ENCODE assay signal across 9 mouse cellular contexts in the genomic region with DNA sequence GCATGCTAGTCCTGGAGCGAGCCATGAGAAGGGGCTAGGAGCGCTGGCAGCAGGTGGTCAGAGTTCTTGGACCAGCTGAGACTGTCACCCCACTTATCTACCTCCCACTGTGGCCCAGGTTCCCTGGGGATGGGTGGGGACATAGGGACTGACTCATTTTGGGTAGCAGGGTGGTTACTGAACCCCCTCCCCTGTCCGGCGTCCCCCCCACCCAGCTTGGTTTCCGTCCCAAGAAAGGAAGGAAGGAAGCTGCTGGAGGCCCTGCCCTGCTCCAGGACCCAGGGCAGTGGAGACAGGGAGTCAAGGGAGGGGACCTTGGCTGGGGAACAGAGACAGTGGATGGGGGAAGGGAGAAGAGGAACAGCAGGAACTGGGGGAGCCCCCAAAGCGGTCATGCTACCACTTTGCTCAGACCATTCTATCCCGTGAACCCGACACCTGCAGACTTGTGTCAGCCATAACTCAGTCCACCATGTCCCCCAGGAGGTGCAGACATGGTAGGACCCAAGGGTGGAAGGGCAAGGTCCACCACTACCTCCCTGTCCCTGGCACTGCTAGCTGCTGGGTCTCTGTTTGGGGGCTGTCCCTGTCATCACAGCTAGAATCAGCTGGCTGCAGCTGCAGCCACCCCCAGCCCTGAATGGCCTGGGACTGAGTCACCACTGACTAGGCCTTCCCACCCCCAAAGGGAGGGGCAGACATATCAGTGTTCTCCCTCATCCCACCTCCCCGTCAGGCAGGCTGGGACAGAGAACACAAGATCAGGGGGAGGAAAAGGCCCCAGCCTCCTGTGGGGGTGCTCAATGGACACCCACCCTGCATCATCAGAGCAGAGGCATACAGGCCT. TPM values are rescaled to one million over a fixed set of nuclear protein-coding genes. Genes with fewer than 3 reads are reported as not detected.
DNase-seq lines count a peak whose midpoint lies in the region; ATAC-seq and TF ChIP-seq lines count a peak whose summit lies in the region.
"Had no signal": no experiment of that assay in that cellular context is flagged by ENCODE, and none has a peak within 500 bp of the region (broad histone marks: within the 10 kb centered on the region; RNA-seq: fewer than 3 reads in every experiment).

No protein-coding gene starts in this region.

- peak overlapping the region; percentile 85 for H3K27ac ChIP-seq in left cerebral cortex, adult 2 months
- H3K27ac ChIP-seq in heart, embryonic 12.5 days (ENCODE audit: poor library complexity, severe bottlenecking): peak overlapping the region; percentile 87
- peak overlapping the region; percentile 84 for H3K27ac ChIP-seq in kidney, postnatal 0 days
- no peak overlapping the region; the same call in 1 of the 2 replicates for H3K27ac ChIP-seq in cerebellum, adult 2 months (ENCODE audit: insufficient read depth, low read length)
- H3K27ac ChIP-seq: macrophage had no signal

- H3K4me3 ChIP-seq in left cerebral cortex, adult 2 months: peak overlapping the region; percentile 28; the same call in 1 of the 2 replicates
- 0 out of 2 replicates have a peak overlapping the region, but pooled peaks have one; percentile 4 for H3K4me3 ChIP-seq in heart, embryonic 12.5 days
- 0 out of 2 replicates have a peak overlapping the region, but pooled peaks have one; percentile 17 for H3K4me3 ChIP-seq in kidney, postnatal 0 days (replicated peaks; ENCODE audit: low read depth, low read length)
- no peak overlapping the region for H3K4me3 ChIP-seq in cerebellum, adult 2 months (replicated peaks; ENCODE audit: insufficient read depth, low read depth, low read length)

- WGBS in heart, embryonic 12.5 days: 57% methylated on average over 9 of the region's 9 CpGs
- WGBS in kidney, postnatal 0 days: 49% methylated on average over 9 of the region's 9 CpGs
- 78% methylated on average over 9 of the region's 9 CpGs for WGBS in cerebellum, adult 2 months

- H3K9ac ChIP-seq in heart, embryonic 12.5 days: peak overlapping the region; percentile 55; the same call in 1 of the 2 replicates
- H3K9ac ChIP-seq in kidney, postnatal 0 days (ENCODE audit: low read depth, low read length): peak overlapping the region; percentile 47

- no peak for TF ChIP-seq POLR2A in cerebellum, adult 2 months (IDR thresholded peaks at IDR 0.05; ENCODE audit: borderline replicate concordance, insufficient read depth, low read length)

- intact Hi-C loops in left cerebral cortex, adult 2 months (cut with DNase I): no loop called here
- intact Hi-C loops in left cerebral cortex, postnatal 4 days (cut with DNase I): no loop called here

- ATAC-seq in heart, embryonic 12.5 days (ENCODE audit: insufficient number of reproducible peaks, low FRiP score): peak; percentile 52
- ATAC-seq in kidney, postnatal 0 days (replicated peaks; ENCODE audit: low FRiP score, low read depth): peak; percentile 52
- ATAC-seq in megakaryocyte-erythroid progenitor cell, adult 5-6 weeks (replicated peaks; ENCODE audit: low FRiP score, low TSS enrichment, poor library complexity, severe bottlenecking): no peak

- H3K36me3 ChIP-seq in heart, embryonic 12.5 days: peaks cover 20% of the 10 kb centered on the region
- H3K36me3 ChIP-seq in kidney, postnatal 0 days (ENCODE audit: insufficient read depth, low read length): 0 out of 2 replicates have a peak, but pooled peaks cover 13% of the 10 kb centered on the region

- H3K9me3 ChIP-seq in heart, embryonic 12.5 days (replicated peaks): no peaks in the 10 kb centered on the region
- H3K9me3 ChIP-seq in kidney, postnatal 0 days (replicated peaks; ENCODE audit: low read length): no peaks in the 10 kb centered on the region

- H3K27me3 ChIP-seq in heart, embryonic 12.5 days (replicated peaks): peaks cover 52% of the 10 kb centered on the region
- H3K27me3 ChIP-seq in kidney, postnatal 0 days (ENCODE audit: insufficient read depth, low read length): no peaks in the 10 kb centered on the region
- H3K27me3 ChIP-seq in cerebellum, adult 2 months (ENCODE audit: control insufficient read depth, insufficient read depth, low read length): no peaks in the 10 kb centered on the region

- peak overlapping the region; percentile 43 for H3K4me2 ChIP-seq in heart, embryonic 12.5 days
- H3K4me2 ChIP-seq in kidney, postnatal 0 days (ENCODE audit: low read length): peak overlapping the region; percentile 46

- DNase-seq in left cerebral cortex, adult 2 months (ENCODE audit: extremely low spot score in 1 of 2, low spot score in 2 of 2): peak in 1 of 2 experiments; percentile 29
- no peak for DNase-seq in left cerebral cortex, adult 8-10 months (ENCODE audit: low spot score in 2 of 2)
- DNase-seq in kidney, postnatal 0 days (ENCODE audit: low spot score): peak; percentile 57
- peak; percentile 83 for DNase-seq in lung, postnatal 36 days
- DNase-seq in cerebellum, adult 2 months: no peak
- DNase-seq in left cerebral cortex, postnatal 4 days: no peak

- TF ChIP-seq CTCF in left cerebral cortex, adult 2 months (IDR thresholded peaks at IDR 0.05): no peak
- no peak for TF ChIP-seq CTCF in kidney, postnatal 0 days (IDR thresholded peaks at IDR 0.05; ENCODE audit: low read depth)
- TF ChIP-seq CTCF in cerebellum, adult 2 months (IDR thresholded peaks at IDR 0.05; ENCODE audit: borderline replicate concordance, insufficient read depth, low read depth, low read length): no peak

- H3K4me1 ChIP-seq in heart, embryonic 12.5 days (replicated peaks): peaks cover 63% of the 10 kb centered on the region
- H3K4me1 ChIP-seq in kidney, postnatal 0 days (replicated peaks; ENCODE audit: insufficient read depth, low read length): peaks cover 34% of the 10 kb centered on the region
- H3K4me1 ChIP-seq in cerebellum, adult 2 months (ENCODE audit: control insufficient read depth, insufficient read depth, low read length): peaks cover 23% of the 10 kb centered on the region

RNA-seq across cellular contexts. Expression of gene Slc9a3r2, which starts 5.0 kb away (rescaled TPM):
- 10 to 100 TPM; 50.2 to 51.0 TPM for total RNA-seq in left cerebral cortex, adult 2 months (2021)
- 10 to 100 TPM; 41.0 to 47.7 (median 42.0) TPM for total RNA-seq in left cerebral cortex, adult 8-10 months (2022)
- 56.6 and 59.7 TPM in 2 replicates for polyA plus RNA-seq in heart, embryonic 12.5 days (2016; fragmentation: Nextera tagmentation; extraction: Ambion mirVana)
- 141 and 145 TPM in 2 replicates for polyA plus RNA-seq in kidney, postnatal 0 days (2015; fragmentation: Nextera tagmentation; extraction: Ambion mirVana)
- 1.0 TPM in 1 of 2 replicates, not detected in the other for total RNA-seq in megakaryocyte-erythroid progenitor cell, adult 5-6 weeks (2014; fragmentation: Nextera tagmentation)
- 0.38 and 1.6 TPM in 2 replicates for total RNA-seq in megakaryocyte-erythroid progenitor cell, adult 5-6 weeks (2017)
- 140 and 146 TPM in 2 replicates for polyA plus RNA-seq in cerebellum, adult 2 months (2012; rRNA removed)
- 10 to 100 TPM; 40.2 to 43.6 TPM for total RNA-seq in left cerebral cortex, postnatal 4 days (2021)
- polyA plus RNA-seq: macrophage had no signal

RNA-seq across cellular contexts. Expression of gene Nthl1, which starts 12.6 kb away (rescaled TPM):
- total RNA-seq in left cerebral cortex, adult 2 months (2021): 1 to 10 TPM; 5.5 to 5.7 TPM
- total RNA-seq in left cerebral cortex, adult 8-10 months (2022): 1 to 10 TPM; 5.7 to 7.0 (median 6.1) TPM
- polyA plus RNA-seq in heart, embryonic 12.5 days (2016; fragmentation: Nextera tagmentation; extraction: Ambion mirVana): 7.8 and 8.3 TPM in 2 replicates
- 13.4 and 14.9 TPM in 2 replicates for polyA plus RNA-seq in kidney, postnatal 0 days (2015; fragmentation: Nextera tagmentation; extraction: Ambion mirVana)
- total RNA-seq in megakaryocyte-erythroid progenitor cell, adult 5-6 weeks (2014; fragmentation: Nextera tagmentation): 7.8 and 14.1 TPM in 2 replicates
- total RNA-seq in megakaryocyte-erythroid progenitor cell, adult 5-6 weeks (2017): 4.6 and 12.9 TPM in 2 replicates
- polyA plus RNA-seq in cerebellum, adult 2 months (2012; rRNA removed): 9.0 TPM in 2 replicates
- 1 to 10 TPM; 7.0 to 8.5 TPM for total RNA-seq in left cerebral cortex, postnatal 4 days (2021)

RNA-seq across cellular contexts. Expression of gene Tsc2, which starts 12.7 kb away (rescaled TPM):
- 100 to 1,000 TPM; 140 to 159 TPM for total RNA-seq in left cerebral cortex, adult 2 months (2021)
- total RNA-seq in left cerebral cortex, adult 8-10 months (2022): 100 to 1,000 TPM; 123 to 148 (median 137) TPM
- polyA plus RNA-seq in heart, embryonic 12.5 days (2016; fragmentation: Nextera tagmentation; extraction: Ambion mirVana): 66.5 and 74.6 TPM in 2 replicates
- 36.4 and 42.4 TPM in 2 replicates for polyA plus RNA-seq in kidney, postnatal 0 days (2015; fragmentation: Nextera tagmentation; extraction: Ambion mirVana)
- 70.8 and 101 TPM in 2 replicates for total RNA-seq in megakaryocyte-erythroid progenitor cell, adult 5-6 weeks (2014; fragmentation: Nextera tagmentation)
- 39.0 and 44.3 TPM in 2 replicates for total RNA-seq in megakaryocyte-erythroid progenitor cell, adult 5-6 weeks (2017)
- polyA plus RNA-seq in cerebellum, adult 2 months (2012; rRNA removed): 168 and 194 TPM in 2 replicates
- total RNA-seq in left cerebral cortex, postnatal 4 days (2021): 100 to 1,000 TPM; 152 to 158 TPM

RNA-seq across cellular contexts. Expression of gene Npw, which starts 13.2 kb away (rescaled TPM):
- 1 to 10 TPM in 1 of 2 experiments, under 1 TPM in 1; 0.58 to 1.4 TPM for total RNA-seq in left cerebral cortex, adult 2 months (2021)
- total RNA-seq in left cerebral cortex, adult 8-10 months (2022): under 1 TPM in 1 of 4 experiments, not detected in 3; 0.63 TPM
- not detected in 2 replicates for polyA plus RNA-seq in heart, embryonic 12.5 days (2016; fragmentation: Nextera tagmentation; extraction: Ambion mirVana)
- 0.32 and 0.38 TPM in 2 replicates for polyA plus RNA-seq in kidney, postnatal 0 days (2015; fragmentation: Nextera tagmentation; extraction: Ambion mirVana)
- 2.0 TPM in 1 of 2 replicates, not detected in the other for total RNA-seq in megakaryocyte-erythroid progenitor cell, adult 5-6 weeks (2014; fragmentation: Nextera tagmentation)
- not detected in 2 replicates for total RNA-seq in megakaryocyte-erythroid progenitor cell, adult 5-6 weeks (2017)
- polyA plus RNA-seq in cerebellum, adult 2 months (2012; rRNA removed): not detected in 2 replicates
- under 1 TPM in 1 of 2 experiments, not detected in 1; 0.66 TPM for total RNA-seq in left cerebral cortex, postnatal 4 days (2021)
- polyA plus RNA-seq: macrophage had no signal

RNA-seq across cellular contexts. Expression of gene Zfp598, which starts 24.4 kb away (rescaled TPM):
- total RNA-seq in left cerebral cortex, adult 2 months (2021): 10 to 100 TPM; 41.6 to 49.0 TPM
- total RNA-seq in left cerebral cortex, adult 8-10 months (2022): 10 to 100 TPM; 30.4 to 40.9 (median 36.1) TPM
- polyA plus RNA-seq in heart, embryonic 12.5 days (2016; fragmentation: Nextera tagmentation; extraction: Ambion mirVana): 20.1 and 21.2 TPM in 2 replicates
- polyA plus RNA-seq in kidney, postnatal 0 days (2015; fragmentation: Nextera tagmentation; extraction: Ambion mirVana): 17.5 and 18.1 TPM in 2 replicates
- total RNA-seq in megakaryocyte-erythroid progenitor cell, adult 5-6 weeks (2014; fragmentation: Nextera tagmentation): 44.9 and 65.2 TPM in 2 replicates
- total RNA-seq in megakaryocyte-erythroid progenitor cell, adult 5-6 weeks (2017): 24.7 and 32.1 TPM in 2 replicates
- polyA plus RNA-seq in cerebellum, adult 2 months (2012; rRNA removed): 92.6 and 98.6 TPM in 2 replicates
- 10 to 100 TPM; 45.5 to 48.5 TPM for total RNA-seq in left cerebral cortex, postnatal 4 days (2021)

Comparison
In these comparisons a context has a peak if more than half of its experiments do, and no peak if none do; other contexts are left out.
1. DNase-seq: peak in kidney, postnatal 0 days (single experiment) and lung, postnatal 36 days (single experiment); none in left cerebral cortex, adult 8-10 months (0 of 2), cerebellum, adult 2 months (0 of 2) and left cerebral cortex, postnatal 4 days (single experiment).
2. RNA of gene Slc9a3r2, which starts 5.0 kb away (total RNA-seq): 50.2 to 51.0 TPM in left cerebral cortex, adult 2 months, 40.2 to 43.6 TPM in left cerebral cortex, postnatal 4 days and 41.0 to 47.7 TPM in left cerebral cortex, adult 8-10 months; 0.38 to 1.6 TPM in megakaryocyte-erythroid progenitor cell, adult 5-6 weeks; every median in the first group is over 10 times any median in the second.